Mouse (Mus musculus) heart, embryonic 16.5 days (tissue): Measurements from ENCODE around the gene Anapc15-ps. TPM values are rescaled to one million over a fixed set of nuclear protein-coding genes. Genes with fewer than 3 reads are reported as not detected.

Experiments
- ATAC-seq: fragments of 200-750 bp; cut with Nextera tagmentation; replicated peaks from 2 replicates; pipeline ENCODE4 v1.8.0; 2017; ENCODE audit warnings: moderate number of reproducible peaks; ENCODE audit not compliant: insufficient read depth, low FRiP score; ENCODE audit errors: extremely low read depth
- H3K27ac ChIP-seq: fragments of 300-500 bp; sonication (generic); 2 replicates; pipeline ENCODE4 v1.5.1; 2014; ENCODE audit warnings: mild to moderate bottlenecking, low read length, control low read depth, moderate library complexity
- H3K27me3 ChIP-seq: fragments of 300-500 bp; sonication (generic); 2 replicates; pipeline ENCODE4 v1.6.1; 2014; ENCODE audit warnings: low read length, mixed read lengths; ENCODE audit not compliant: control insufficient read depth, insufficient read depth
- H3K36me3 ChIP-seq: fragments of 300-500 bp; sonication (generic); 2 replicates; pipeline ENCODE4 v1.6.1; 2014; ENCODE audit not compliant: control insufficient read depth, insufficient read depth
- H3K4me1 ChIP-seq: fragments of 300-500 bp; sonication (generic); 2 replicates; pipeline ENCODE4 v1.6.1; 2014; ENCODE audit warnings: low read length, mixed read lengths; ENCODE audit not compliant: control insufficient read depth, insufficient read depth
- H3K4me2 ChIP-seq: fragments of 300-500 bp; sonication (generic); 2 replicates; pipeline ENCODE4 v1.6.1; 2014; ENCODE audit warnings: low read depth, mild to moderate bottlenecking, control low read depth, low read length
- H3K4me3 ChIP-seq: fragments of 300-500 bp; sonication (generic); 2 replicates; pipeline ENCODE4 v1.5.1; 2014; ENCODE audit warnings: mild to moderate bottlenecking, control low read depth, low read length
- H3K9ac ChIP-seq: fragments of 300-500 bp; sonication (generic); 2 replicates; pipeline ENCODE4 v1.6.1; 2014; ENCODE audit warnings: low read length, control low read depth
- H3K9me3 ChIP-seq: fragments of 300-500 bp; sonication (generic); replicated peaks from 2 replicates; pipeline ENCODE4 v1.6.1; 2016; ENCODE audit warnings: low read length; ENCODE audit not compliant: control insufficient read depth
- WGBS: fragments of 180-500 bp; shearing (Covaris S2); extraction: QIAGEN DNeasy Blood & Tissue Kit; methylation state at CpG from one replicate; pipeline ENCODE4 v1.1.7; 2014; 5-methylcytosine and 5-hydroxymethylcytosine counted together
- polyA plus RNA-seq: library from polyadenylated mRNA; unstranded; fragments of >200 nt; fragmentation: Nextera tagmentation; extraction: Ambion mirVana; gene quantifications from 2 replicates; pipeline ENCODE4 v1.2.1, GENCODE M21; 2015

Gene Anapc15-ps
- polyA plus RNA-seq, 1 experiment from 2014 or later: 0.71 TPM

- H3K27ac ChIP-seq: no peak overlapping the region
- no peaks in the 10 kb centered on the region for H3K27me3 ChIP-seq
- H3K4me3 ChIP-seq: no peak overlapping the region
- no peak overlapping the region for H3K4me2 ChIP-seq
- WGBS: 85% methylated on average over 8 of the region's 8 CpGs
- H3K36me3 ChIP-seq: no peaks in the 10 kb centered on the region
- no peaks in the 10 kb centered on the region for H3K9me3 ChIP-seq
- ATAC-seq: no peak
- H3K9ac ChIP-seq: no peak overlapping the region
- H3K4me1 ChIP-seq: no peaks in the 10 kb centered on the region
These were observed 25.9 kb upstream of the Anapc15-ps start for GRCm38 (mm10) chr10:95698920-95699714.

DNA sequence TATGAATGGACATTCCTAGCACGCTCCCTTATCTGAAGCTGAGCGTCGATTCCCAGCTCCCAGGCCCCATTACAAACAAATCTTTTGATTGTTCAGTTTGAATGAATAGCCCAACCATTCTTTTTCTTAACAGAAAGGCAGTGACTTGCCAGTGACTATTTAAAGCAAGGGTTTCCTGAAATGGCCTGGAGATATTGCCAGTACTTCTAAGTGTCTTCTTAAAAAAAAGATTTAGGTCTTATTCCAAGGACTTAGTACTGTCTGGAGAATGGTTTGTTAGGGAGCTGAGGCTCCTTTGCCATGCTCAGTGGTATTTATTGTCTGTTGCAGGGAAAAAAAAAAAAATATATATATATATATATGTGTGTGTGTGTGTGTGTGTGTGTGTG, 23.0 kb upstream of the Anapc15-ps start:
- Histone ChIP-seq H3K36me3 (no peaks in the 10 kb centered on the region), H3K27me3 (no peaks in the 10 kb centered on the region), H3K4me1 (no peaks in the 10 kb centered on the region), H3K4me3 (no peak overlapping the region), H3K4me2 (no peak overlapping the region), H3K9me3 (no peaks in the 10 kb centered on the region), H3K9ac (no peak overlapping the region), H3K27ac (no peak overlapping the region)
- no peak for ATAC-seq
- 17% methylated on average over 3 of the region's 3 CpGs for WGBS

DNA sequence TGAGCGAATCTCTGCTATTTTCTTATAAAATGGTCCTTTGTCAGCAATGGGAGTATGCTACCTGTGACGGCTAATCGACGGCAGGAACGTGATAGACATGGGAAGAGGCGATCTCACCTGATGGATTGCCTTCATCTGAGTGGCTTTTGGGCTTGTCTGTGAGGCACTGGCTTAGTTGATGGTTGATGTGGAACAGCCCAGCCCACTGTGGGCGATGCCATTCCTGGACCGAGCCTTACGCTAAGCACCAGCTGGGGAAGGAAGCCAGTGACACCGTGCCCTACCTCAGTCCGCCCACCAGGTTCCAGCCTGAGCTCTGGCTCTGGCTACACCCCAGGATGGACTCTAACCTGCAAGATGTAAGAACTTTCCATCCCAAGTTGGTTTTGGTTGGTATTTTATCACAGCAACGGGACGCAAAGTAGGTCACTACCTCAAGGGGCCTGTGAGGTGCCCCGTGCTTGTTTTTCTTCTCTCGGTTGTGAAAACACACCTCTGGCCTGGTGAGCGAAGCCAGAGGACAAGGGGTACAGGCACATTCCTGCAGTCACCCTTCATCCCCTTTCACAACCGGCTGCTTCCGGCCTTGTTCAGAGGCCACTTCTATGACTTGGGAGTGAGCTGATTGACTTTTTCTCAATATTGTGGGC, 22.5 kb upstream of the Anapc15-ps start:
- H3K9me3 ChIP-seq: no peaks in the 10 kb centered on the region
- ATAC-seq: no peak
- no peaks in the 10 kb centered on the region for H3K4me1 ChIP-seq
- peak overlapping the region; percentile 11; the same call in 1 of the 2 replicates for H3K27ac ChIP-seq
- no peaks in the 10 kb centered on the region for H3K27me3 ChIP-seq
- WGBS: 76% methylated on average over 18 of the region's 18 CpGs
- H3K36me3 ChIP-seq: no peaks in the 10 kb centered on the region
- no peak overlapping the region for H3K4me3 ChIP-seq
- H3K9ac ChIP-seq: no peak overlapping the region
- no peak overlapping the region for H3K4me2 ChIP-seq

- no peaks in the 10 kb centered on the region for H3K27me3 ChIP-seq
- H3K4me1 ChIP-seq: no peaks in the 10 kb centered on the region
- H3K9ac ChIP-seq: no peak overlapping the region
- 78% methylated on average over 12 of the region's 12 CpGs for WGBS
- no peaks in the 10 kb centered on the region for H3K9me3 ChIP-seq
- no peak for ATAC-seq
- no peak overlapping the region for H3K4me2 ChIP-seq
- no peaks in the 10 kb centered on the region for H3K36me3 ChIP-seq
- no peak overlapping the region for H3K27ac ChIP-seq
- no peak overlapping the region for H3K4me3 ChIP-seq
These were observed 21.5 kb upstream of the Anapc15-ps start for GRCm38 (mm10) chr10:95694559-95695251.

DNA sequence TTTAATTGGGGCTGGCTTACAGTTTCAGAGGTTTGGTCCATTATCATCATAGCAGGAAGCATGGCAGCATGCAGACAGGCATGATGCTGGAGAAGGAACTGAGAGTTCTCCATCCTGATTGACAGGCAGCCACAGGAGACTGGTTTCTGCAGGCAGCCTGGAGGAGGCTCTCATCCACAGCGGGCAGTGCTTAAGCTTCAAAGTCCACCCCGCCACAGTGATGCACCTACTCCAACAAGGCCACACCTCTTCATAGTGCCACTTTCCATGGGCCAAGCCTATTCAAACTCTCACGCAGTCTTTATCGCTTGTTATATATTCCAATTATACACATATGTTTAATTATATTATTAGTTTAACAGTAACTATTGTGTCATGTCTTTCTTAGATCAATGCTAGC, 18.1 kb upstream of the Anapc15-ps start:
- H3K4me2 ChIP-seq: no peak overlapping the region
- no peak overlapping the region for H3K9ac ChIP-seq
- no peaks in the 10 kb centered on the region for H3K36me3 ChIP-seq
- 92% methylated on average over 4 of the region's 4 CpGs for WGBS
- ATAC-seq: no peak
- no peaks in the 10 kb centered on the region for H3K27me3 ChIP-seq
- H3K9me3 ChIP-seq: no peaks in the 10 kb centered on the region
- no peak overlapping the region for H3K27ac ChIP-seq
- no peak overlapping the region for H3K4me3 ChIP-seq
- 0 out of 2 replicates have a peak, but pooled peaks cover 3% of the 10 kb centered on the region for H3K4me1 ChIP-seq

- ATAC-seq: no peak
These were observed 16.6 kb upstream of the Anapc15-ps start for GRCm38 (mm10) chr10:95689833-95690232.

DNA sequence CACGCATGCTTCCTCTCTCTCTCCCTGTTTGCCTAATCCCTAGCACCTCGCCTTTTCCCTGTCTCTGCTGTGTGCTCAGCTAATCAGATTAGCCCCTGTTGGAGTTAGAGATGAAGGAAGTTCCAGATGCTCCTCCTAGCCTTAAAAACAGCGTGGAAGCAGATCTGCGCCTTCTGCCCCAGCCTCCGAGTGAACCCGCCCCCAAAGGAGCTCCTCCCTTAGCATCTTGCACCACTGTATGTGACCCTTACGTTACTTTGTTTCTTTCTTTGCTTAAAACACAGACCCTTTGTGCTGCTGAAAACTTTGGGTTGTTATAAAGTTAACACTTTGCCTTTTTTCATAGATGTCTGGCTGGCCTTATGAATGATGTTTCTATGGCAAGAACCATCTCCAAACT, 15.8 kb upstream of the Anapc15-ps start:
- H3K4me3 ChIP-seq: no peak overlapping the region
- H3K36me3 ChIP-seq: no peaks in the 10 kb centered on the region
- no peak overlapping the region for H3K9ac ChIP-seq
- no peak for ATAC-seq
- no peaks in the 10 kb centered on the region for H3K9me3 ChIP-seq
- 71% methylated on average over 7 of the region's 7 CpGs for WGBS
- H3K27ac ChIP-seq: no peak overlapping the region
- H3K4me2 ChIP-seq: no peak overlapping the region
- peaks cover 3% of the 10 kb centered on the region; the same call in 1 of the 2 replicates for H3K4me1 ChIP-seq
- H3K27me3 ChIP-seq: no peaks in the 10 kb centered on the region

More at GRCm38 (mm10) chr10:95689833-95690232, 16.6 kb upstream of the Anapc15-ps start:
- Histone ChIP-seq H3K4me2 (no peak overlapping the region), H3K4me3 (no peak overlapping the region), H3K4me1 (peaks cover 3% of the 10 kb centered on the region; the same call in 1 of the 2 replicates), H3K9me3 (no peaks in the 10 kb centered on the region), H3K27me3 (no peaks in the 10 kb centered on the region), H3K36me3 (no peaks in the 10 kb centered on the region), H3K27ac (no peak overlapping the region), H3K9ac (no peak overlapping the region)
- WGBS: 89% methylated on average over 1 of the region's 1 CpGs

DNA sequence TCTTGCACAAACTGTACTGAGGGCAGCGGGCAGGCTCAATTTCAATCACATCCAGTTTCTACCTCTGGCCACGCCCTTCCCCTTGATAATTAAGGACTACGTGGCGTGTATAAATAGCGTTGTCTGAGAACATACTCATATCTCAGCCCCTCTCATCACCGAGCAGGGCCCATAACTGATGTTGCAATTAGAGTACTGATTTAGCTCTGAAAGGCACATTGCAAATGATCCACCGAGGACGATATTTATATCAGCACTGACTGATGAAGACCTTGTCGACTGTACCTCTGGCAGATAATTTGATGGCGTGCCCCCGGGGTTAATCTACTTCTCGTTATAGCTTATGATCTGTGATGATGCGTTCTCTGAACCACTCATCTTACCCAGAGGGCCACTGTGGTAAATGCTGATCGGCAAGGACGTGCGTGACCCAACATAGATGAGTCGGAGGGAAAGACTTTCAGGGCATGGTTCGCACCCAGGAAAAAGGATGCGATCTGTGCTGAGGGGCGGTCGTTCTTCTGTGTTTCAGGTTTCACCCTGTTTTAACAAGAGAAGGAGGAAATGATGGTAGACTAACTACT, 14.4 kb upstream of the Anapc15-ps start:
- H3K9ac ChIP-seq: no peak overlapping the region
- no peaks in the 10 kb centered on the region for H3K36me3 ChIP-seq
- peak; percentile 63; the same call in 1 of the 2 replicates for ATAC-seq
- 0 out of 2 replicates have a peak overlapping the region, but pooled peaks have one; percentile 21 for H3K4me3 ChIP-seq
- whole genome bisulfite sequencing: 57% methylated on average over 21 of the region's 21 CpGs
- no peaks in the 10 kb centered on the region for H3K27me3 ChIP-seq
- peak overlapping the region; percentile 63 for H3K27ac ChIP-seq
- H3K9me3 ChIP-seq: no peaks in the 10 kb centered on the region
- peaks cover 3% of the 10 kb centered on the region; the same call in 1 of the 2 replicates for H3K4me1 ChIP-seq
- H3K4me2 ChIP-seq: peak overlapping the region; percentile 46
